Mouse (Mus musculus): ENCODE results near the gene Creb3l2. TPM values are rescaled to one million over a fixed set of nuclear protein-coding genes. Genes with fewer than 3 reads are reported as not detected.

Creb3l2 gene
- polyA plus RNA-seq, 1 experiment from 2014 or later, result 33.5 TPM

- Histone ChIP-seq H3K36me3 (peaks cover 14% of the 10 kb centered on the region), H3K4me1 (peaks cover 29% of the 10 kb centered on the region), H3K9me3 (no peaks in the 10 kb centered on the region), H3K27ac (no peak overlapping the region), H3K4me3 (no peak overlapping the region), H3K27me3 (ENCODE audit: insufficient read depth, poor library complexity, severe bottlenecking) (no peaks in the 10 kb centered on the region)
- WGBS, result 89% methylated on average over 9 of the region's 9 CpGs
- peak; percentile 36 for DNase-seq (ENCODE audit: low spot score)
Observed at GRCm38 (mm10) chr6:37325906-37326602, 115.9 kb downstream of the Creb3l2 start.

DNA sequence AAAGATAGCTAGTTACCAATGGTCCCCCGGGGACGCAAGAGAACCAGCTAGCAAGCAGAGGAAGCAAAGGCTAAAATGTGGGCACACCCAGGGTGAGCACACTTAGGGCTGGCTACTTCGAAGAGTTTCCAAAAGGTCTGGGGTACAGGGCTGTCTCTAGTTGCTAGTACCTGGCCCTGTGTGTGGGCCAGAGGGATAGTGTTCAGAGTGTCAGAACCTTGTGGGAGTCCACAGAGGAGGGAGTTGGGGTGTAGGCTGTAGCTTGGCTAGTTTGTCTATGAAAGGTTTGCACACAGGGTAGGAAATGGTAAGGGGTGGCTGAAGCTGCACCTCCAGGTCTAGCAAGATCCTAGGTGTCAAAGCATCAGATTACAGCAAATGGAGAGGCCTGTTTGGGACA, 116.9 kb downstream of the Creb3l2 start:
- Histone ChIP-seq H3K4me3 (no peak overlapping the region), H3K4me1 (peaks cover 21% of the 10 kb centered on the region), H3K9me3 (no peaks in the 10 kb centered on the region), H3K27ac (no peak overlapping the region), H3K36me3 (peaks cover 11% of the 10 kb centered on the region; the same call in 1 of the 2 replicates), H3K27me3 (ENCODE audit: insufficient read depth, poor library complexity, severe bottlenecking) (no peaks in the 10 kb centered on the region)
- WGBS, result 73% methylated on average over 3 of the region's 3 CpGs
- peak; percentile 57 for DNase-seq (ENCODE audit: low spot score)

DNA sequence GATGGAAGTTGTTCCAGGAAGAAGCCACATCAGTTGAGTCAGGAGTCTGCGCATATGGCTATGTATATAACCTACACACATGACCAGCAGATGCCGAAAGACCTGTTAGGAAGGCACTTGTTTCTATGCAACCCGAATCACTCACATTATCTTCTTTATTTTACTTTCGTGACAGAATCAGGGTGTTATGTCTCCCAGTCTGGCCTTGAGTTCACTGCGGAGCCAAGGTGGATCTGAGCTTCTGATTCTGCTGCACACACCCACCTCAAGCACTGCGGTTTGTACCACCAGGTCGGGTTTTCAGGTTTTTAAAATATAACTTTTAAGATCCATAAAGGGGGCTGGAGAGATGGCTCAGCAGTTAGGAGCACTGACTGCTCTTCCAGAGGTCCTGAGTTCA, 119.3 kb downstream of the Creb3l2 start:
- no peaks in the 10 kb centered on the region for H3K36me3 ChIP-seq
- WGBS, result 85% methylated on average over 7 of the region's 7 CpGs

DNA sequence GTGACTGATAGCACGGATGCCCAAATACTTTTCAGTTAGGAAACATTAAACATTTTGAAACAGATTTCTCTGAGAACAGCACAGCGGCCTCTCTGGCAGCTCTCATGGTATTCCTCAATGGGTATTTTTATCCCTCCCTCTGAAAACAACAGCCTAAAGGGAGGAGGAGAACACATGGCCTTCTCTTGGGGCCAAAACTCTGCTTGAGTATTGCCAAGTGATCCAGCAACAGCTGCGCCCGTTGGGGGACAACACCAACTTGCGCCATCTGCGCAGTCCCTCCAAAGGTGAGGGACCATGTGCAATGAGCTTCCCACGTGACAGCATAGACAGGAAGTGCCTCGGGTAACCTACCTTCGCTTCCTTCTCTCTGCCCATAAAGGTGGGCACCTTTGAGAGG, 119.9 kb downstream of the Creb3l2 start:
- WGBS, result 92% methylated on average over 9 of the region's 9 CpGs
- Histone ChIP-seq H3K9me3 (no peaks in the 10 kb centered on the region), H3K4me3 (no peak overlapping the region), H3K27ac (no peak overlapping the region), H3K36me3 (no peaks in the 10 kb centered on the region), H3K27me3 (ENCODE audit: insufficient read depth, poor library complexity, severe bottlenecking) (no peaks in the 10 kb centered on the region), H3K4me1 (no peaks in the 10 kb centered on the region; the same call in 1 of the 2 replicates)
- DNase-seq (ENCODE audit: low spot score), result no peak

More for the DNA sequence above, 119.3 kb downstream of the Creb3l2 start:
- H3K4me1 ChIP-seq, result peaks cover 4% of the 10 kb centered on the region
- no peak overlapping the region for H3K4me3 ChIP-seq
- H3K27me3 ChIP-seq (ENCODE audit: insufficient read depth, poor library complexity, severe bottlenecking), result no peaks in the 10 kb centered on the region
- H3K27ac ChIP-seq, result no peak overlapping the region
- no peak for DNase-seq (ENCODE audit: low spot score)
- no peaks in the 10 kb centered on the region for H3K9me3 ChIP-seq

DNA sequence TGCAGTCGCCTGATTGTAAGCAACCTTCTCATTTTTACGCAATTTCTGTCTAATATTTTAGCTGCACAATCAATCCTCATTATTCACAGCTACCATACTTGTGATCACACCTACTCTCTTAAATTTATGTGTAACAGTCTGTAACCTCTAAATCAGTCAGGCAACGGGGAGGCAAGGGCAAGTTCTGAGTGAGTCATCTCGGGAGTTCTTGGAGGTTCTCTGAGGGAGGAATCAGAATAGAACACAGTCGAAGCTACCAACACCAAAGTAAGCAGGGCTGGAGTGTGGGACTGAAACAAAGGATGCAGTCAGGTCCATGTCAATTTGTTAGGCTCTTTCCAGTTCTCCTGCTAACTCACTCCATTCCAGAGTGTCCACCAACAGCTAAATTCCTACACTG, 124.0 kb downstream of the Creb3l2 start:
- H3K36me3 ChIP-seq, result no peaks in the 10 kb centered on the region
- 67% methylated on average over 5 of the region's 5 CpGs for WGBS
- H3K4me1 ChIP-seq, result no peaks in the 10 kb centered on the region
- H3K27me3 ChIP-seq (ENCODE audit: insufficient read depth, poor library complexity, severe bottlenecking), result no peaks in the 10 kb centered on the region
- no peaks in the 10 kb centered on the region for H3K9me3 ChIP-seq
- no peak overlapping the region for H3K27ac ChIP-seq
- no peak for DNase-seq (ENCODE audit: low spot score)
- H3K4me3 ChIP-seq, result no peak overlapping the region

DNA sequence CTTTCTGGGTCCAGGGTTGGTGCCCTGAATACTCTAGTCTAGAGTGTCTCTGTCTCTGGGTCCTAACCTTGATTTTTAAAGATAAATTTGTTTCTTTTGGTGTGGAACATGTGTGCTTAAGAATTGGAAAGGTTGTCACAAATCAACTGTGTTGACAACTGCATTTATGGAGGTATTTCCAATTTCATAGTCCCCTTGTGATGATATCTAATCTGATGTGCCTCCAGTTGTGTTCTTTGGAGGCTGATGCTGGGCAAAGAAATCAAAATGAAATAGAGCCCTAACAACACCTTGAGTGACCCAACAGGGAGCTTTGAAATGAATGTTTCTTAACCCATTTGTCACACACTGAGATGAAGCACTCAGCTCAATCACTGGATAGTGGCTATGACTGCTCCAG, 126.5 kb downstream of the Creb3l2 start:
- Histone ChIP-seq H3K27ac (no peak overlapping the region), H3K36me3 (no peaks in the 10 kb centered on the region), H3K27me3 (ENCODE audit: insufficient read depth, poor library complexity, severe bottlenecking) (no peaks in the 10 kb centered on the region), H3K9me3 (no peaks in the 10 kb centered on the region), H3K4me1 (no peaks in the 10 kb centered on the region), H3K4me3 (no peak overlapping the region)
- DNase-seq (ENCODE audit: low spot score), result no peak

- H3K4me3 ChIP-seq, result no peak overlapping the region
- peak; percentile 41 for DNase-seq (ENCODE audit: low spot score)
- H3K9me3 ChIP-seq, result no peaks in the 10 kb centered on the region
- no peaks in the 10 kb centered on the region for H3K4me1 ChIP-seq
- 85% methylated on average over 4 of the region's 4 CpGs for WGBS
- H3K27me3 ChIP-seq (ENCODE audit: insufficient read depth, poor library complexity, severe bottlenecking), result no peaks in the 10 kb centered on the region
- H3K27ac ChIP-seq, result no peak overlapping the region
- no peaks in the 10 kb centered on the region for H3K36me3 ChIP-seq
Observed at GRCm38 (mm10) chr6:37310601-37311000, 131.3 kb downstream of the Creb3l2 start.

- Histone ChIP-seq H3K9me3 (no peaks in the 10 kb centered on the region), H3K27me3 (ENCODE audit: insufficient read depth, poor library complexity, severe bottlenecking) (peaks cover 9% of the 10 kb centered on the region), H3K4me3 (no peak overlapping the region), H3K36me3 (no peaks in the 10 kb centered on the region), H3K27ac (no peak overlapping the region), H3K4me1 (no peaks in the 10 kb centered on the region)
- 74% methylated on average over 1 of the region's 1 CpGs for WGBS
- peak; percentile 64 for DNase-seq (ENCODE audit: low spot score)
Observed at GRCm38 (mm10) chr6:37306616-37307015, 135.3 kb downstream of the Creb3l2 start.

- Histone ChIP-seq H3K27ac (no peak overlapping the region), H3K4me1 (peaks cover 11% of the 10 kb centered on the region), H3K36me3 (no peaks in the 10 kb centered on the region), H3K9me3 (no peaks in the 10 kb centered on the region), H3K27me3 (ENCODE audit: insufficient read depth, poor library complexity, severe bottlenecking) (peaks cover 59% of the 10 kb centered on the region), H3K4me3 (peak overlapping the region; percentile 72)
- no peak for DNase-seq (ENCODE audit: low spot score)
- WGBS, result 11% methylated on average over 13 of the region's 13 CpGs
Observed at GRCm38 (mm10) chr6:37300492-37300891, 141.5 kb downstream of the Creb3l2 start.

DNA sequence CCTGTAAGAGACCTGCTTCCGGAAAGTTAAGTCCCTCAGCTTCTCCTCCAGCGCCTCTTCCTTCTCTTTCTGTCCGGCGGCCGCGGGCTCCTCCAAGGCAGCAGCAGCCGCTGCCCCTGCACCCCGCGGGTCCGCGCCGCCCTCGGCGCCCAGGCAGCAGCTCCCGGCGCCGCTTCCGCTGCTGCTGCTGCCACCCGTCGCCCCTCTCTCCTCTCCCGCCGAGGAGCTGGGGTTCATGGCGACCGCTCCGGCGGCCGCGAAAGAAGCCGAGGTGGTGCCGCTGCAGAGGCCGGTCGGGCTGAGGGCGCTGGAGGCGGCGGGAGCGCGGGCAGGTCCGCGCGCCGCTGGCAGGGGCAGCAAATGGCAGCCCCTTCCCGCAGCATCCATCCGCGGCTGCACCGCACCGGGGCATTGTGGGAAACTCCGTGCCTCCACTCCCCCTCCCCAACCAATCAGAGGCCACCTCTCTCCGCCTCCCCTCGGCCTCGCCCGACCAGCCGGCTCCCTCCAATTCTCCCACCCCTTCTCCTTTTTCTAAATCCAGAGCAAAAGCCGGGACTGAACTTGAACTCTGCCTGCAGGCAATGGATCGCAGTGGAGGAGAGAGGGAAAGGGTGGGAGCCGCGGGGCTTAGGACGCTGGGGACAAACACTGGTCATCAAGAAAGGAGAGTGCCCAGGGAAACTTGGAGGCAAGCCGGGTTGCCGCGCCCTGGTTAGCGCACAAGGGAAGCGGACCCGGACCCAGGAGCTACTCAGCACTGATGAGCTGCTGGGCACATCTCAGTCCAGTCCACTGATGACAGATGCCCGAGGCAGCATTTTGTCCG, 142.2 kb downstream of the Creb3l2 start, which contains the start of gene Dgki:
Gene Dgki (minus strand): TSS at position 623 of the 829 bp plus-strand sequence.
- Histone ChIP-seq H3K27me3 (ENCODE audit: insufficient read depth, poor library complexity, severe bottlenecking) (peaks cover 59% of the 10 kb centered on the region), H3K27ac (peak within 1 kb of the TSS; percentile 74), H3K9me3 (no peaks in the 10 kb centered on the region), H3K36me3 (no peaks in the 10 kb centered on the region), H3K4me3 (peak within 1 kb of the TSS; percentile 72), H3K4me1 (peaks cover 11% of the 10 kb centered on the region)
- no peak for DNase-seq (ENCODE audit: low spot score)
- WGBS, result under 1% methylated on average over 65 of the region's 65 CpGs

DNA sequence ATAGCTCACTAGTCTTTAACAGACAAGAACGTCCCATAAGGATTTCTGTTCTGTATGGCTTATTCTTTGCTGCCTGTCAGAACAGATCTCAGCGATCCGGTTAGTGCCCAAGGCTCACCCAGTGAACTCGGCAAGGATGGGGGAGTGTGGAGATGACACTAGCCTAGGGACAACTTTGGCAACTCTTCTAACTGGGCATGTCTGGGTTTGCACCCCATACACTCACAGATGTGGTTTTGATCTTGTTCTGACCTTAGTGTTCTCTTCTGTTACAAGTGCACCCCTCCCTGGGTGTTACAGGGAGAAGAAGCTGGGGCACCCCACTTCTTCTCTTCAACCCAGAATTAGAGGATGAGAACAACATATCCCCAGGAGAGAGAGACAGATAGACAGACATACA, 143.0 kb downstream of the Creb3l2 start:
- WGBS, result 41% methylated on average over 4 of the region's 4 CpGs
- Histone ChIP-seq H3K36me3 (no peaks in the 10 kb centered on the region), H3K9me3 (no peaks in the 10 kb centered on the region), H3K27ac (no peak overlapping the region), H3K27me3 (ENCODE audit: insufficient read depth, poor library complexity, severe bottlenecking) (peaks cover 59% of the 10 kb centered on the region), H3K4me1 (peaks cover 11% of the 10 kb centered on the region), H3K4me3 (peak overlapping the region; percentile 72)
- no peak for DNase-seq (ENCODE audit: low spot score)

- no peak overlapping the region for H3K27ac ChIP-seq
- WGBS, result 47% methylated on average over 8 of the region's 8 CpGs
- H3K27me3 ChIP-seq (ENCODE audit: insufficient read depth, poor library complexity, severe bottlenecking), result peaks cover 53% of the 10 kb centered on the region
- H3K4me1 ChIP-seq, result peaks cover 11% of the 10 kb centered on the region
- no peak for DNase-seq (ENCODE audit: low spot score)
- no peak overlapping the region for H3K4me3 ChIP-seq
- H3K9me3 ChIP-seq, result no peaks in the 10 kb centered on the region
- no peaks in the 10 kb centered on the region for H3K36me3 ChIP-seq
Observed at GRCm38 (mm10) chr6:37297744-37298482, 144.0 kb downstream of the Creb3l2 start.

DNA sequence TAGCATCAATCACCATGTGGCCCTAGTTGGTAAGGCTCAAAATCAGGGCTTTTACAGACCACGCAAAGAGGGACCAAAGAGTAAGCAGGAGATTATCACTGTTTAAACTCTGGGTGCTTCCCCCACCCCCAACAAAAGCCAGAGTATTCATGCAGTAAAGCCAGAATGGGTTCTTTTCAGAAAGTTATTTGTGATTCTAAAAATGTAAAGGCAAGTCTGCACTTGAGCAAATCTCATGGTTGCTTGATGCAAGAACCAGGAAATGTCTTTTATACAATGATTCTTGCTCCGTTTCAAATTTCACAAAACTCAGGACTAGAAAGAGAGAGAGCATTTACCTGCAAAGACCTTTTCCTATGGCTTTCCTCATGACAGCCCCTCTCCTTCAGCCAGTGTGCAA, 149.9 kb downstream of the Creb3l2 start:
- no peak for DNase-seq (ENCODE audit: low spot score)
- Histone ChIP-seq H3K27ac (no peak overlapping the region), H3K36me3 (no peaks in the 10 kb centered on the region), H3K4me3 (no peak overlapping the region), H3K9me3 (no peaks in the 10 kb centered on the region), H3K4me1 (peaks cover 6% of the 10 kb centered on the region; the same call in 1 of the 2 replicates), H3K27me3 (ENCODE audit: insufficient read depth, poor library complexity, severe bottlenecking) (peaks cover 5% of the 10 kb centered on the region)
- 76% methylated on average over 2 of the region's 2 CpGs for WGBS
